Mouse (Mus musculus): ENCODE results near the gene Sec13.

GRCm38 (mm10) chr6:113690008-113690399 lies 50.5 kb downstream of the Sec13 start:
- TF ChIP-seq POLR2AphosphoS2 (IDR thresholded peaks at IDR 0.05; ENCODE audit: insufficient read length, low read depth): no peak
- peak; percentile 20 for TF ChIP-seq USF1 (IDR thresholded peaks at IDR 0.05; ENCODE audit: low read depth)
- TF ChIP-seq POLR2A (IDR thresholded peaks at IDR 0.05; ENCODE audit: insufficient read length, low read depth): no peak
- TF ChIP-seq SRF (IDR thresholded peaks at IDR 0.05; ENCODE audit: control insufficient read depth, insufficient read length, low read depth): no peak
- TF ChIP-seq TCF12 (IDR thresholded peaks at IDR 0.05; ENCODE audit: insufficient read depth, poor library complexity, severe bottlenecking): no peak
- TF ChIP-seq E2F4 (IDR thresholded peaks at IDR 0.05; ENCODE audit: insufficient read depth): no peak
